Mouse (Mus musculus): ENCODE results near the gene Tmem170b.

DNA sequence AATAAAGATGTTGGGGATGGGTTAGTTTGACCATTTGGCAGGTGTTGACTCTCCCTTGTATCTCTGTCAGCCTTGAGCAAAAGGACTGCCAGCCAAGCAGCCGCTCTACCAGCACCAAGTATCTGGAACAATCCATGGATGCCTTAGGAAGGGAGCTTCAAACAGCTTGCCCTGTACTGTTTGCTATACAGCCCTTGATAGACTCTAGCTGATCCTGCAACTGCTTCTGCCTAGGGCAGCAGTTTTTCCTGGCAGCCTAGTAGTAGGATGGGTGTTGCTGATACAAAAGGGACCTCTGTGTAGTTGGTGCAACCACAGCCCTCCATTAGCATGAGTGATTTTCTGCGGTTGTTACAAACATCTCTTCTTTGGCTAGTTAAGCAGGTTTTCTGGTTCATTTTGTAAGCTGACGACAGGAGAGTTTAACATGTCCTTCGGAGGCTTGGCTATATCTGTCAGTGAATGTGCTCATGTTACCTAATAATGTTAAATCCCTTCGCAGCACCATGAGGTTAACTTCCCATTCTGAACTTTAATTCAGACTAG is 1.7 kb upstream of the Tmem170b start:
- TF ChIP-seq CTCF (IDR thresholded peaks at IDR 0.05; ENCODE audit: borderline replicate concordance, extremely low read depth, insufficient read depth, insufficient read length) (no peak), POLR2A (IDR thresholded peaks at IDR 0.05; ENCODE audit: borderline replicate concordance, extremely low read depth, insufficient read depth, insufficient read length, poor library complexity, severe bottlenecking) (no peak)
